Mouse (Mus musculus) neural tube, embryonic 11.5 days (tissue): Measurements from ENCODE around the gene Gfer. TPM values are rescaled to one million over a fixed set of nuclear protein-coding genes. Genes with fewer than 3 reads are reported as not detected.

Experiments used
- ATAC-seq: fragments of 200-750 bp; cut with Nextera tagmentation; 2 replicates; pipeline ENCODE4 v1.8.0; 2017; ENCODE audit warnings: moderate number of reproducible peaks, mild to moderate bottlenecking, moderate TSS enrichment, moderate library complexity; ENCODE audit not compliant: insufficient read depth, low FRiP score, low TSS enrichment
- DNase-seq: peaks from one replicate; pipeline ENCODE4 v3.0.0-alpha.2; 2015; ENCODE audit warnings: low spot score
- H3K27ac ChIP-seq: fragments of 300-500 bp; sonication (generic); 2 replicates; pipeline ENCODE4 v1.5.1; 2014; ENCODE audit warnings: low read depth, mild to moderate bottlenecking, low read length
- H3K27me3 ChIP-seq: fragments of 300-500 bp; sonication (generic); 2 replicates; pipeline ENCODE4 v1.6.1; 2014; ENCODE audit warnings: mild to moderate bottlenecking, low read length, mixed read lengths; ENCODE audit not compliant: control insufficient read depth, insufficient read depth
- H3K36me3 ChIP-seq: fragments of 300-500 bp; sonication (generic); 2 replicates; pipeline ENCODE4 v1.6.1; 2014; ENCODE audit warnings: mild to moderate bottlenecking, low read length, moderate library complexity, mixed read lengths; ENCODE audit not compliant: control insufficient read depth, insufficient read depth
- H3K4me1 ChIP-seq: fragments of 300-500 bp; sonication (generic); 2 replicates; pipeline ENCODE4 v1.6.1; 2014; ENCODE audit warnings: low read length, mixed read lengths; ENCODE audit not compliant: control insufficient read depth, insufficient read depth
- H3K4me2 ChIP-seq: fragments of 300-500 bp; sonication (generic); 2 replicates; pipeline ENCODE4 v1.6.1; 2014; ENCODE audit warnings: low read depth, mild to moderate bottlenecking, moderate library complexity
- H3K4me3 ChIP-seq: fragments of 300-500 bp; sonication (generic); 2 replicates; pipeline ENCODE4 v1.5.1; 2014; ENCODE audit warnings: low read depth, low read length
- H3K9ac ChIP-seq: fragments of 300-500 bp; sonication (generic); 2 replicates; pipeline ENCODE4 v1.6.1; 2014; ENCODE audit warnings: mild to moderate bottlenecking, low read length
- H3K9me3 ChIP-seq: fragments of 300-500 bp; sonication (generic); 2 replicates; pipeline ENCODE4 v1.6.1; 2016; ENCODE audit warnings: low read length; ENCODE audit not compliant: control insufficient read depth
- WGBS: fragments of 180-500 bp; shearing (Covaris S2); extraction: QIAGEN DNeasy Blood & Tissue Kit; methylation state at CpG from one replicate; pipeline ENCODE4 v1.1.7; 2014; 5-methylcytosine and 5-hydroxymethylcytosine counted together
- polyA plus RNA-seq: library from polyadenylated mRNA; unstranded; fragments of >200 nt; fragmentation: Nextera tagmentation; extraction: Ambion mirVana; gene quantifications from 2 replicates; pipeline ENCODE4 v1.2.1, GENCODE M21; 2014

Gene Gfer
- polyA plus RNA-seq, 1 experiment from 2014 or later: 53.0 TPM

DNA sequence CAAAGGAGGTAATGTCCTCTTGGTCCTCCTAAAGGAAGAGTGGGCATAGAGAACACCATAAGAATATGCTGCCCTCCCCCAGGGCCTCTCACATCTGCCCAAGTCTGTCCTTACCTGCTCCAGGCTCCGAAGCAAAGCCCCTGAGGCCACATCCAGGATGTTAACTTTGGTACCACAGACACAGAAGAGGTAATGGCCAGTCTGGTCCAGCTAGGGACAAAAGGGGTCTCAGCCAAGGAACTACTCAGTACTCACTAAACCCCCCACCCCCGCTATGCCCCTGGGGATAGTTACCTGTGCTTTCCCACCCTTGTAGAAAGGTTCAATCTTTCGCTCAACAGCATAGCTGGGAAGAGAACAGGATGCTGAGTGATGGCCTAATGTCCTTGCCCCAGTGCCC, 9.9 kb upstream of the Gfer start:
- Histone ChIP-seq H3K9ac (no peak overlapping the region), H3K9me3 (no peaks in the 10 kb centered on the region), H3K27ac (no peak overlapping the region), H3K4me2 (no peak overlapping the region), H3K4me1 (0 out of 2 replicates have a peak, but pooled peaks cover 3% of the 10 kb centered on the region), H3K27me3 (no peaks in the 10 kb centered on the region), H3K4me3 (no peak overlapping the region), H3K36me3 (peaks cover 18% of the 10 kb centered on the region)
- WGBS: 93% methylated on average over 3 of the region's 3 CpGs
- DNase-seq: no peak
- ATAC-seq: no peak

DNA sequence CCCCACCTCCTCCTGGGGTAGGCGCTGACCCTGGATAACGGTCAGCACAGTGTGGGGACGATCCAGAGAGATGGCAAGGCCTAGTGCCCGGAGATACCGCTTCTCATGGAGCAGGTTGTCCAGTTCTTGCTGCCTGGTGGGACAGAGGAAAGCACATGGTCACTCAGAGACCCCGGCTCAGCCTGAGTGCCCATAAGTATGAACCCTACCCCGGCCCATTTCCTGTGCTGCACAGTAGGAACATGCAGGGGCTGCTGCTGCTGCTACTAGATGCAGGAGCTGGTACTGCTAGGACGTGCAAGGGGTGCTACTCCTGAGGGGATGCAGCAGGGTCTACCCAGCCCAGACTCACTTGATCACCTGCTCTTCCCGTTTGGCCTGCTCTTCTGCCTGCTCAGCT, 5.3 kb upstream of the Gfer start:
- Histone ChIP-seq H3K36me3 (peaks cover 27% of the 10 kb centered on the region), H3K4me3 (no peak overlapping the region), H3K4me1 (peaks cover 9% of the 10 kb centered on the region; the same call in 1 of the 2 replicates), H3K4me2 (no peak overlapping the region), H3K9me3 (no peaks in the 10 kb centered on the region), H3K27ac (no peak overlapping the region), H3K27me3 (no peaks in the 10 kb centered on the region), H3K9ac (no peak overlapping the region)
- DNase-seq (no peak), ATAC-seq (no peak)
- WGBS: 88% methylated on average over 9 of the region's 9 CpGs

DNA sequence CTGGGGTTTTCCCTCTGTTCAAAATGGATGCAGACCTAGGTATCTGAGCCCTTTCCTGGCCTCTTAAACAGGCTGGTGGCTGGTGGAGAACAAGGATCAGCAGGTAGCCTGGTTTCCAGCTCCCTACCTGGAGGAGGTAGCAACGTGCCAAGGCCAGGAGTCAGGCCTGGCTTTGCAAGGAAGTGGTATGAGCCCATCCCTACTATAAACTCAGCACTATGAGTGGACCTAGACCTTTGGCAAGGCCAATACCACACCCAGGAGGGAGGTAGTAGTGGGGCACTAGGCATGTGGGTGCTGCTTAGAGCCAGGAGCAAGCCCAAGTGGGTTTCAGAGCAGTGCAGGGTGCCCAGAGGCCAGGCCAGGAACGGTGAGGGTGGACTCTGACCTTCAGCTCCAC, 3.5 kb upstream of the Gfer start:
- Histone ChIP-seq H3K4me1 (peaks cover 13% of the 10 kb centered on the region), H3K4me3 (no peak overlapping the region), H3K9me3 (no peaks in the 10 kb centered on the region), H3K9ac (no peak overlapping the region), H3K27me3 (no peaks in the 10 kb centered on the region), H3K4me2 (no peak overlapping the region), H3K36me3 (peaks cover 21% of the 10 kb centered on the region), H3K27ac (no peak overlapping the region)
- WGBS: 79% methylated on average over 2 of the region's 2 CpGs
- DNase-seq (no peak), ATAC-seq (no peak)

DNA sequence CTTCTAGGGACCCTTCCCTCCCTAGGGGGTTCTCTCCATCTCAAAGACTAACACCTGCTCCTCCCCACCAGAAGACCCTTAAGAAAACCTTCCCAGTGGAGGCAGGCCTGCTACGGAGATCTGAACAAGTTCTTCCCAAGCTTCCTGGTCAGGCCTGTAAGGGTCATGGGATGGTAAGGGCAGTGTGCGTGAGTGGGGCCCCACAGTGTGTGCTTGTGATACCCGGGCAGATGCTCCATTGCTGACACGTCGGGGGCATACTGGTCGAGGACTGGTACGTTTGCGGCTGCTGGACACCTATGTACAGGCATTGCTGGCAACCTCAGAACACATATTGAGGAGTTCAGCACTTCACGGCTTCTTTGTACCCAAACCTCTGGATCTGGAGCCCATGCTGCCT, 2.8 kb upstream of the Gfer start:
- H3K4me2 ChIP-seq: no peak overlapping the region
- H3K4me1 ChIP-seq: peaks cover 13% of the 10 kb centered on the region
- no peak overlapping the region for H3K27ac ChIP-seq
- H3K4me3 ChIP-seq: no peak overlapping the region
- DNase-seq (no peak), ATAC-seq (no peak)
- WGBS: 69% methylated on average over 9 of the region's 9 CpGs
- H3K36me3 ChIP-seq: peaks cover 21% of the 10 kb centered on the region
- H3K9me3 ChIP-seq: no peaks in the 10 kb centered on the region
- H3K27me3 ChIP-seq: no peaks in the 10 kb centered on the region
- H3K9ac ChIP-seq: no peak overlapping the region

DNA sequence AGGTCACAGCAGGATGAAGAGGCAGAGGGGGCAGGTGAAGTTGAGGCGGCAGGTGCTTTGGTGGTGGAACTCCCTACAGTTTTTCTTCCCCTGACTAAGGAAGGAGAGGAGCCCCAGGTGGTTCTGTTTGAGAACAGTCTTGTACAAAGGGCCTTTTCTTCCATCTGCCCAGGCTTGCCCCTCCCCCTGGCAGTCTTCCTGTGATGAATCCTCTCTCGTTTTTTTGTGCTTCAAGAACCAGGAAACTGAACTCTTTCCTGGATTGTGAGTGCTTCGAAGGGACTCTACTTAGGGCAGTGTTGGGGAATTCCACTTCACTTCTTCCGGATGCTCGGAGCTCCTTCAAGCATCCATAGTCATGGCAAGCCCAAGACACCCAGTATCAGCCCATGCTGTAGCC, 2.0 kb upstream of the Gfer start:
- Histone ChIP-seq H3K4me1 (peaks cover 13% of the 10 kb centered on the region), H3K4me3 (no peak overlapping the region), H3K9ac (no peak overlapping the region), H3K27ac (no peak overlapping the region), H3K4me2 (no peak overlapping the region), H3K36me3 (peaks cover 21% of the 10 kb centered on the region), H3K9me3 (no peaks in the 10 kb centered on the region), H3K27me3 (no peaks in the 10 kb centered on the region)
- ATAC-seq (no peak), DNase-seq (no peak)
- WGBS: 19% methylated on average over 5 of the region's 5 CpGs

DNA sequence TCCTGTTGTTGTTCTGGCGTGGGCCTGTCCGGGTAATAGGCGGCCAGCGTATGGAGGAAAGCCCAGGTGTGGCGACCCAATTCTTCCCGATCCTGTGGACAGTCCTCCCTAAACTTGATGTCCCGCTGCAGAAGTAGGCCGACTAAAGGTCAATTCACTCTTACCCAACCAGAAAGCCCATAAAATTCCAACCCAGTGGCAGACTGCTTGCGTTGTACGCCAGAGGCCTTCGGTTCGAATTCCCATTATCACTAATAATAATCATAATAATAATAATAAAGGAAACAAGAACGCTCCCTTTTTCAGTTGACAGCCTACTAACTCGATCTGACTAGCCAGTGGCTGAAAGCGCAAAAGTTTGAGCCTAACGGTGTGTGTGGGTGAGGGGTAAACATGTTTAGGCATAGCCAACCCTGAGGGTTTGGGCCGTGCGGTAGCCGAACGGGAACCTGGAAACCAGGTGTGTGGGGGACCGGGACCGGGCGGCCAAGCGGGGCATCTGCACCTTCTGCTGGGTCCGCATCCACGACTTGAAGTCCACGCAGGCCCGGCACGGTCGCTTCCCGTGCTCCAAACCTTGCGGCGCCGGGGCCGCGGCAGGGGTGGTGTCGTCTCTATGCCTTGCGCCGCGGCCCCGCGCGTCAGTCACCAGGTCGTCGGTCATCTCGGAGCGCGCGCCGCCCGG, 488 bp downstream of the Gfer start:
- peak overlapping the region; percentile 87 for H3K9ac ChIP-seq
- 9% methylated on average over 40 of the region's 51 CpGs for WGBS
- no peaks in the 10 kb centered on the region for H3K9me3 ChIP-seq
- H3K36me3 ChIP-seq: peaks cover 6% of the 10 kb centered on the region
- DNase-seq (no peak), ATAC-seq (peak; percentile 60)
- H3K4me3 ChIP-seq: peak overlapping the region; percentile 85
- peak overlapping the region; percentile 47 for H3K27ac ChIP-seq
- H3K4me1 ChIP-seq: peaks cover 13% of the 10 kb centered on the region
- peaks cover 4% of the 10 kb centered on the region for H3K27me3 ChIP-seq
- H3K4me2 ChIP-seq: peak overlapping the region; percentile 68

DNA sequence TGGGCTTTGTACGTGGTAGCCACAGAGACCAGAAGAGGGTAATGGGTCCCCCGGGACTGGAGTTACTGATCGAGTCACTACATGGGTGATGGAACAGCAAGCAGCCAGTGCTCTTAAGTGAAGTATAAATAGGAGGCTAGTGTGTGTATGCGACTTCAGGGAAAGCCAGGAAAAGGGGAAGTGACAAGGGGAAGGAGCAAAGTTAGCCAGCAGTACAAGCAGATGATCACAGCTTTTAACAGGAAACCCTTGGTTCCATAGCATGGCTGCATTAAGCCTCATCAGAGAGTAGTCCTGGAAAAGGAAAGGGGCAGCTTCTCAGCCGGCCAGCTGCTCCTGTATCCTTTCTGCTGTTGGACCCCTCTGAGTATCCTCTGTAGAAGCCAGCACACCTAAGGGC, 3.6 kb downstream of the Gfer start:
- ATAC-seq (no peak), DNase-seq (no peak)
- no peak overlapping the region for H3K9ac ChIP-seq
- 87% methylated on average over 5 of the region's 5 CpGs for WGBS
- no peak overlapping the region for H3K4me3 ChIP-seq
- H3K4me1 ChIP-seq: peaks cover 15% of the 10 kb centered on the region
- no peaks in the 10 kb centered on the region for H3K9me3 ChIP-seq
- H3K36me3 ChIP-seq: no peaks in the 10 kb centered on the region; the same call in 1 of the 2 replicates
- peaks cover 28% of the 10 kb centered on the region for H3K27me3 ChIP-seq
- H3K27ac ChIP-seq: no peak overlapping the region
- no peak overlapping the region for H3K4me2 ChIP-seq

DNA sequence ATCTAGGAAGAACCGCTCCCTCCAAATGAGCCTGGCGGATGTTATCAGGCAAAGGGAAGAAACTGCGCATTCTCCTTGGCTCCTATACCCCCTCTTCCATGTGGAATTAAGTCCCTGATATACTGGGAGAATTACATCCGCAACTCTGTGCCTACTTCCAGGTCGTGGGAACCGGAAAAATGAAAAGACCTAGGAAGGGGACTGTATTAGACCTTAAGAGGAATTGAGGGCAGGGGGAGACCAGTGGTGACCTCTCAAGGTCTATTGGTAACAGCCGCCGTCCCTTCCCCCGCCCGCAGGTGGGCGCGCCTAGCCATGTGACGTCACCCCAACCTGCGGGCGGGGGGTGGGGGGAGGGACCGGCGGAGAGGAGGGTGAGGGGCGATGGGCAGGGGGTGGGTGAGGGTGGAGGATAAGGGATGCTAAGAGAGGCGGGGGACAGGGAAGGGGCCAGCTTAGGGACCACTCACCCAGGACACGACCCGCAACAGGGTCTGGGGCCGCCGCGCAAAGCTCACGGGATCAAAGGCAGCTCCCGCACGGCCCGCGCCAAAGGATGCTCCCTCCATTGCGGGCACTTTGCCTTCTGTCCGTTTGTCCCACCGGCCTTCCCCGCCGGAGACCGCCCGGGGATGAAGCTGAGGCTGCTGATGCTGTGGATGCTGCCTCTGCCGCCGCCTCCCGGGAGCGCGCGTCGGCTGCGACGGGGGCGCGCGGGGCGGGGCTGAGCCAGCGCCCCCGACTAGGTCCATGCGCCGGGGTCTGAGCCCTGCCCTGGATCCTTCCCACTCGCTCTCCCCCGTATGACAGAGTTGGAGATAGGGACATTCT, 6.5 kb downstream of the Gfer start, which contains the start of gene Syngr3:
TSS of gene Syngr3 (minus strand) at position 705 of the 831 bp plus-strand sequence.
- Histone ChIP-seq H3K27me3 (peaks cover 32% of the 10 kb centered on the region), H3K4me3 (peak within 1 kb of the TSS; percentile 47)
- ATAC-seq: 0 out of 2 replicates have a peak, but pooled peaks have one; percentile 42

More for the DNA sequence above, 6.5 kb downstream of the Gfer start, which contains the start of gene Syngr3:
- no peaks in the 10 kb centered on the region for H3K9me3 ChIP-seq
- H3K4me1 ChIP-seq: peaks cover 8% of the 10 kb centered on the region; the same call in 1 of the 2 replicates
- no peaks in the 10 kb centered on the region; the same call in 1 of the 2 replicates for H3K36me3 ChIP-seq
- peak within 1 kb of the TSS; percentile 65 for H3K4me2 ChIP-seq
- H3K9ac ChIP-seq: peak within 1 kb of the TSS; percentile 57
- WGBS: under 1% methylated on average over 44 of the region's 55 CpGs
- no peak within 1 kb of the TSS for H3K27ac ChIP-seq
- peak; percentile 60 for DNase-seq
